Mouse (Mus musculus) cerebellum, postnatal 14 days (tissue): ENCODE measurements around the gene Dcps.
A peak's percentile ranks its signal among the peaks of the same experiment; 100 is the strongest.
"Not testable (repeated sequence)": the region's sequence is repeated elsewhere in the genome, so short reads cannot be mapped to it uniquely, and the experiment has no call there.

ENCODE experiments used
- DNase-seq, 2 experiments: peaks; one replicate each; pipeline ENCODE4 v3.0.0; 2021; ENCODE audit warnings: mixed read lengths in 2 of 2

The Dcps gene

GRCm38 (mm10) chr9:35176124-35176659, 331 bp upstream of the Dcps start:
- no peak for DNase-seq

DNA sequence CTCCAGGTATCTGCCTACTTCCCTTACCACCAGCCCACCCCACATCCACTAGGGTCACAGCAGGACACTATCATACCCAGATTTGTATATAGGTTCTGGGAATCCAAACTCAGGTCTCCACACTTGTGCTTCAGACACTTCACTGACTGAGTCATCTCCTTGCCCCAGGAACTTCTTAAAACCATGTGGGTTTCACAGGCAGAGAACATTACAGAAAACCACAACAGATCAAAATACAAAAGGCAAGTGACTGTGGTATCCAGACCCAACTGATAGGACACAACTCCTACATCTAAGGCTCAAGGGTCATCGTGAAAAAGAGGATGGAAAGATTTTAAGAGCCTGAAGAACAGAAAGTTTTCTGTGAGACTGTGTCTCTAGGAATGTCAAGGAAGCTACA, 2.5 kb downstream of the Dcps start:
- DNase-seq, result no peak

DNA sequence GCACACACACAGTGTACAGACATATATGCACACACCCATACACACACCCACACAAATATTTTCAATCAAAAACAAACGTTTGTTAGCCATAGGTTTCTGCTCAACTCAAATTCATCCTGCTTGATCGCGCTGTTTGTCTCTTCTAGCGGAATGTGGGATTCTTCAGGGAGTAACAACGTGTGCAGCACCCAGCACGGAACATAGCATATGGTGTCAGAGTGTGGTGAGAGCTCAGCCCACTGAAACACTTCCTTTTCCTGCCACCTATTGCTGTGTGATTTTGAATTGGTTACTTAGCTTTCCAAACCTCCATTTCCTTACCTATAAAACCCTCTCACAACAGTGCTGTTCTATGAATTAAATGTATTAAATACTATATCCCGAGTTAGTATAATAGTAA, 5.8 kb downstream of the Dcps start:
- no peak for DNase-seq

DNA sequence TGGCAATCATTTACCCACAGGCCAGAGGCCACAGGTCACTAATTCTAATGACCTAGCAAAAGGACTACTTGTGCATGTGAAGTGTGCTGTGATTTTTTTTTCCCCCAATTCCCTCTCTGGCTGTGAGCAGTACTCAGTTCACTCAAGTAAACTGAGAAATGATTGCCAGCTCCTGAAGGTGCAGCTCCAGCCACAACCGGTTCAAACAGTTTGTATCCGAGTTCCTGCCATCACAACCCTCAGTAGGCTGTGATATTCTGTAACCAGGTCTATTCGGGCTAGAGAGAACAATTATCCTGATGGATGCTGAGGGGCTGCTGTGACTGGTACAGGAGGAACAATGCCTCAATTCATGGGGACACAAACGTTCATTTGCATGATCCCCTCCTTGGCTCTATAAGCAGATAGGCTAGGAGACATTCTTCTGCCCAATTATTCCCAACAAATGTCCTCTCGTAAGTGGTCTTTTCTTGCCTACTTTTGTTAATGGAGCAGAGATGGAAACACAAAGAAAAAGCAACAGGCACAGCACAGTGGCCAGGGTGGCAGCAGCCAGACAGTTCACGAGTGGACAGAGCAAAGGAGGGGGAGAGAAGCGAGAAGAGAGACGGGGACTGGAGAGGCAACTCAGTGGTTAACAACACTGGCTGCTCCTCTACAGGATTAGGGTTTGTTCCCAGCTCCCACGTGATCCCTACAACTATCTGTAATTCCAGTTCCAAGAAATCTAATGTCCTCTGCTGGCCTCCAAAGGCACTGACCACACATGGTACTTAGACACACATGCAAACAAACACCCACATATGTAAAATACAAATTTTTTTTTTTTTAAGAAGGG, 8.8 kb downstream of the Dcps start:
- DNase-seq, result no peak

GRCm38 (mm10) chr9:35166144-35166797, 9.6 kb downstream of the Dcps start:
- DNase-seq, result peak; percentile 51 to 63

DNA sequence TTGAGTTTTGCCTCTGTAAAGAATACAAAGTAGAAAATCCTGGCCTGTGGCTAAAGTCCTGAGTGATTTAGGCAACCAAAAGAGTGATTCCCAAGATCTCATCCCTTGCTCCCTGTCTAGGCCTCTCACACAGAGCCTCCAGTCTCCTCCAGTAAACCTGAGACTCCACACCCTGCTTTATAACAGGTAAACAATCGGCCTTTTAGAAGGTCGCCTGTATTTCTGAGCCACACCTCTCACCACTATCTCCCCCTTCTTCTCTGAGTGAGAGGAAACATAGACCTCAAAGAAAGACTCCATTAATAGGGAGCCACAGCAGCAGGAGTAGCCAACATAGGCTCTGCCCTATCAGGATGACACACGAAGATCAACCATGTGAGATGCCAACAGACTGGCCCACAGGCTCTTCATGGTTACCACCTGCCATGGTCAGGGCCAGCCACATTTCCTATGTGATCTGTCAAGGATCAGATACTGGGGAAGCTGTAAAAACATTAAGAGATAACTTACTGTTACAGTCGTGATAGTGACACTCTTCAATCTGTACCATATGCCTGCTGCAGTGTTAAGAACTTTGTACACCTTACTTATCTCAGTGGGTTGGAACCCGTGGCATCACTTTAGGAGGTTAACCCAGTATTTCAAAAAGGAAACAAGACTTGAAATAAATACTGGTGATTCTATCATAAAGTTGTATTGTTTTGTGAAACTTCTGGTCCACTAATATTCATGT, 11.6 kb downstream of the Dcps start:
- no peak for DNase-seq

DNA sequence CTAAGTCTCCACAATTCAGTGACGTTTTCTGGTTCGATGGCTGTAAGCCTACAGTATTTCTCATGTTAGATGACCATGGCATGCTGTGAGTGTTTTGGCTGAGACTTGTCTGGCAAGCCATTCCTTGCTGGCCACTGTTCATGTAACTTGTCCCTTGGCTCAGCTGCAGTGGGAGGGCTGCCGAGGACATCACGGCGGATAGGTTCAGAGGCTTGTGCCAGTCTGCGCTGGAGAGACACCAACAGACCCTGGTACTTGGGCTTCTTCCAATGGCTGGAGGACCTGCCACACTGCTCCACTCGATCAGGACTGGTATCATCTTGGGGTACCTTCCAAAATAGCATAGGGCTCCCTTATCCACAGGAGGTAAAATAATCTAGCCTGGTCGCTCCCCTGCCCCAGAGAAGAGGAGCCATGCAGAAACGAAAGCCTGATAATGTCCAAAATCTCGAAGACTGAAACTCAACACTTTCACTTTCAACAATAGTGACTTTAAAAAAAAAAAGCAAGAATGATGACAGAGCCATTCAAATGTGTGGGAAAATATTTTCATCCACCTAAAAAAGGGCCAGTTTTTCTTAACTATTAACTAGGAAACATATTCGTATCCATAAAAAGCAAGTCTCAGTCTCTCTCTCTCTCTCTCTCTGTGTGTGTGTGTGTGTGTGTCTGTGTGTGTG, 12.7 kb downstream of the Dcps start:
- DNase-seq, result peak; percentile 92 to 98

- DNase-seq, result peak in 1 of 2 experiments; percentile 32
Measured at GRCm38 (mm10) chr9:35161721-35162120, 14.1 kb downstream of the Dcps start.

GRCm38 (mm10) chr9:35160662-35161061, 15.2 kb downstream of the Dcps start:
- no peak for DNase-seq

DNA sequence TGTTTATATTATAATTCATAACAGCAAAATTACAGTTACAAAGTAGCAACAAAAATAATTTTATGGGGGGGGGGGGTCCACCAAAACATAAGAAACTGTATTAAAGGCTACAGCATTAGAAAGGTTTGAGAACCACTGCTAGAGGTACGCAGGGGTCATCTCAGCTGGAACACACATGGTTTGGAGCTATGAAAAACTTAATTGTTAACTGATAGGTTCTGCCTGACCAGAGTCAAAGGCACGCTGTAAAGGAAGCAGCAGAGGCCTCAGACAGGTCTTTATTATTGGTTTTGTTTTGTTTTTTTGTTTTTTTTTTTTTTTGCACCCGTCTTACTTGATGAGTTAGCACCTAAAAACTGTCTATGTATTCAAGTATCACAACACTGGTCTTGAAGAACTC, 17.4 kb downstream of the Dcps start:
- no peak for DNase-seq

DNA sequence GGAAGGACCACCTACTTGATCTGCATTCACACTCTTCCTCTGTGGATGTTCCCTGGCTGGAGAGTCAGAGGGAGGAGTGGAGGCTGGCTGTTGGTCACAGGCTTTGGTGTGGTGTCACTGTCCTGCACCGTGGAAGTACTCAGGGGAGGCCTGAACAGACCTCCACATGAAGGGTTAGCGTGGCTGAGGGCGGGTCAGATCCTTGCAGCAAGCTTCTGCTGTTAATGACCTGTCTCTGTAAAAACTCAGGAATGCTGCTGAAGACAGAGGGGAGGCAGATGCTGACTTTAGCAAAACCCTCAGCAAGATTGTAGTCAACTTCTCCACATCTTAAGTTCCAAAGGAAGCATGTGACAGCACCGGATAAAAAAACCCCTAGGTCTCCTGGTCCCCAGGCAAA, 19.0 kb downstream of the Dcps start:
- DNase-seq, result no peak

DNA sequence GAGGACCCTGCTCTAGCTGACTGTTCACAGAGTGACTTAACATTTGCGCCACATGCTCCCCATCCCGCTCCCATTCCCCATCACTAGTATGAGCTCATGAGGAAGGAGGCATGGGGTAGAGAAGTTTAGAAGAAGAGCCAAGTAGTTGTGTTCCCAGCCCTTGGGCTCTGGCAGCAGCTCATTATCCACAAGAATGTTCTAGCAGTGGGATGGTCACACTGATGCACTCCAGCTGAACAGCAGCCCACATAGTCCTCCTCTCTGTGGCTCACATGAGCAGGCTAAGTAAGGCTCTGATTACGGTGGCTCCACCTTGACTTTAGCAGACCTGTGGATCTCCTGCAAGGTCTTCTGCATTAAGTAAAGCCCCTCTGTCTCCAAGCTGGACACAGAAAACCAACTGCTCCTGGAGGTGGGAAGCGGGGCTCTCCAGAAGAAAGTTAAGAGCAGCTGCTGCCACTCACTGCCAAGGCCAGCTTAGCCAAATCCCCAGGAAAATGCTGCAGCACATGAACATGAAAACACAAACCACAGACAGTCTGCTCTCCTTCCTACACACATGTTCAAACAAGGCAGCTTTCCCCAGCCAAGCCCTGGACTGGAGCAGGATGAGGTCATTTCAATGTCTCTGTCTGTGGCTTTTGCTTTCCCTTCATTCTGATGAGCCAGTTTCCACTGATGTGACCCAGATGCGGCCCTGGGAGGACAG, 19.7 kb downstream of the Dcps start:
- DNase-seq, result no peak

DNA sequence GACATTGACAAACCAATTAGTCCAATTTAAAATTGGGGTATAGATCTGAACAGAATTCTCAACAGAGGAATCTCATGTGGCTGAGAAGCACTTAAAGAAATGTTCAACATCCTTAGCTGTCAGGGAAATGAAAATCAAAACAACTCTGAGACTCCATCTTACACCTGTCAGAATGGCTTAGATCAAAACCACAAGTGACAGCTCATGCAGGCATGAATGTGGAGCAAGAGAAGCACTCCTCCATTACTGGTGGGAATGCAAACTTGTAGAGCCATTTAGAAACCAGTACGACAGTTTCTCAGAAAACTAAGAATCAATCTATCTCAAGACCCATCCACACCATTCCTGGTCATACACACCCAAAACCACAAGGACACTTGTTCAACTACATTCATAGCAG, 22.9 kb downstream of the Dcps start:
- no peak for DNase-seq

GRCm38 (mm10) chr9:35148822-35149221, 27.0 kb downstream of the Dcps start:
- not testable (repeated sequence) for DNase-seq

DNA sequence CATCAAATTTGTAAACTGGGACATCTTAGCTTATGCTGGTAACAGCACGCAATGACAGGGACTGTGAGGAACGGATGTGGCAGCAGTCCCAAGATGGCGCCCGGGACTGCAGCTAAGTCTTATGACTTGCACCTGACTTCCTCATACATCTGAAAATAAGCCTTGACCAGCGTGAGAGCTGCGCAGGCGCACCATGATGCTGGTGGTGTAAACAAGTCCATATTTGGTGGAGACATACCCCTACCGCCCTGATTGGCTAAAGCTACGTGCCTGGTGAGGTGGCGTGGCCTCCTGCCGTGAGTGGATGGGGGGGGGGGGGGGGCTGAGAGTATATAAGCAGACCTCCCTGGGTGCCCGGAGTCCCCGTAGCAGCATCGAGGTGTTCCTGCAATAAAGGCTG, 28.6 kb downstream of the Dcps start:
- not testable (repeated sequence) for DNase-seq

DNA sequence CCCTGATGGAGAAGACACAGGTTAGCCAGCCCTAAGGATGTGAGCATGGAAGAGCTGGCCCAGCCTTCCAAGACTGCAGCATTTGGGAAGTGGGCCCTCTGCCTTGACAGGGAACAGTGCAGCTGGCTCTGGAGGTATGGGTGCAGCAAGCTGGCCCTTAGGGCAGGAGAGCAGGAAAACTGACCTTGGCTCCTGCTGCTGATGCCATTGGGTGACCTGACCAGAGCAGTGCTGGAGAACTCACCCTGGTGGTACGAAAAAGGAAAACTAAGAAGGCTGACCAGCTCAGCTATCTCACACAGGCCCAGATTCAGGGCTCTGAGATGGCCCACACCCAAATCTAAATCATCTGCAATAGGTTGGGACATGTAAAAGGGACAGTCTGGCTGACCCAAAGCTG, 30.0 kb downstream of the Dcps start:
- DNase-seq, result no peak

DNA sequence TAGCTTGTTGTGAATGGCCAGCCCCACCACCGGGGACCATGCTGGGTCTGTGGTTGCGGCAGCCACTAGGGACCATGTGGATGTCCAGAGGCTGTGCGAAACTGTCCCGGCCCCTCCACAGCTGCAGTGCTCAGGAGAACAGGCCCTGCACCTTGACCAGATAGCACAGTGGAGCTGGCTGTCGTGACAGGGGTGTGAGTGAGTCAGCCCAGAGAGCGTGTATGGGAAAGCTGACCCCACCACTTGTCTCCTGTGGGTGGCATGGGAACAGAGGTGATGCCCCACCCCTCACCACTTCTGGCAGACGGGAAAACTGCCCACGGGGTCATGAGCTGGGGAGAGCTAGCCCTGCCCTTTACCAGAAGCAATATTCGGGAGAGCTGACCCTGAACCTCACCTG, 30.7 kb downstream of the Dcps start:
- DNase-seq, result no peak

GRCm38 (mm10) chr9:35142221-35142620, 33.6 kb downstream of the Dcps start:
- DNase-seq, result no peak

- no peak for DNase-seq
Measured at GRCm38 (mm10) chr9:35139231-35139744, 36.6 kb downstream of the Dcps start.

GRCm38 (mm10) chr9:35138029-35138428, 37.8 kb downstream of the Dcps start:
- DNase-seq, result no peak

DNA sequence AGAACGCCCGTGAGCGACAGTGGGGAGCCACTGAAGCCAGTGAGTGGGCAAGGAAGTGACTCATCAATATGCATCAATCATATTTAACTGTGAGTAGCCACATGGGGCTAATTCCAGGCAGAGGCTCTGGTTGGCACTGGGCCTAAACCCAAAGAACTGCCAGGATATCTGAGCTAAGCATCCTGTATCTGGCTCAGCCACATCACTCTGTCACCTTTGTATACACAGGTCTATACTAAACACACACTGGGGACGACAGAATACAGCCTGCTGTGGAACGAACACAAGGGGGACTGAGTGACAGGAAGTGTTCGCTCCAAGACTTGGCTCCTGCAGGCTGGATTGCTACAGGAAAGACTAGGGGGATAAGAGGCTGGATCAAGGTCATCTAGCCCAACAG, 40.3 kb downstream of the Dcps start:
- peak; percentile 59 to 65 for DNase-seq
